Mouse (Mus musculus) cerebellum, adult 2 months (tissue): ENCODE results near the gene Phf8.

Experiments used
- CTCF ChIP-seq: fragments of 200-500 bp; IDR thresholded peaks from 2 replicates; pipeline ENCODE4 v1.5.1; 2011; ENCODE audit warnings: low read depth, mild to moderate bottlenecking, control low read depth, low read length, moderate library complexity, borderline replicate concordance; ENCODE audit not compliant: insufficient read depth
- POLR2A ChIP-seq: fragments of 200-500 bp; IDR thresholded peaks from 2 replicates; pipeline ENCODE4 v1.6.1; 2011; ENCODE audit warnings: low read length, control low read depth, borderline replicate concordance; ENCODE audit not compliant: insufficient read depth

- TF ChIP-seq CTCF: no peak
- no peak for TF ChIP-seq POLR2A
Observed at GRCm38 (mm10) chrX:151520127-151520457, 380 bp upstream of the Phf8 start.
